Mouse (Mus musculus): ENCODE data around the gene Ptprd.

- TF ChIP-seq CTCF (IDR thresholded peaks at IDR 0.05; ENCODE audit: control insufficient read depth, insufficient read depth, insufficient read length) (no peak), MAX (IDR thresholded peaks at IDR 0.05) (no peak), USF1 (IDR thresholded peaks at IDR 0.05; ENCODE audit: low read depth) (no peak), CEBPB (IDR thresholded peaks at IDR 0.05; ENCODE audit: low read depth) (no peak), MYOG (IDR thresholded peaks at IDR 0.05; ENCODE audit: control insufficient read depth, extremely low read depth, insufficient read length) (no peak), MYOD1 (IDR thresholded peaks at IDR 0.05; ENCODE audit: control insufficient read depth, insufficient read length, low read depth) (no peak)
These were observed 1372.7 kb downstream of the Ptprd start for GRCm38 (mm10) chr4:76839016-76839415.
